Mouse (Mus musculus): ENCODE measurements around the gene Sap30.
"Not testable (repeated sequence)": the region's sequence is repeated elsewhere in the genome, so short reads cannot be mapped to it uniquely, and the experiment has no call there.

Sap30 gene

DNA sequence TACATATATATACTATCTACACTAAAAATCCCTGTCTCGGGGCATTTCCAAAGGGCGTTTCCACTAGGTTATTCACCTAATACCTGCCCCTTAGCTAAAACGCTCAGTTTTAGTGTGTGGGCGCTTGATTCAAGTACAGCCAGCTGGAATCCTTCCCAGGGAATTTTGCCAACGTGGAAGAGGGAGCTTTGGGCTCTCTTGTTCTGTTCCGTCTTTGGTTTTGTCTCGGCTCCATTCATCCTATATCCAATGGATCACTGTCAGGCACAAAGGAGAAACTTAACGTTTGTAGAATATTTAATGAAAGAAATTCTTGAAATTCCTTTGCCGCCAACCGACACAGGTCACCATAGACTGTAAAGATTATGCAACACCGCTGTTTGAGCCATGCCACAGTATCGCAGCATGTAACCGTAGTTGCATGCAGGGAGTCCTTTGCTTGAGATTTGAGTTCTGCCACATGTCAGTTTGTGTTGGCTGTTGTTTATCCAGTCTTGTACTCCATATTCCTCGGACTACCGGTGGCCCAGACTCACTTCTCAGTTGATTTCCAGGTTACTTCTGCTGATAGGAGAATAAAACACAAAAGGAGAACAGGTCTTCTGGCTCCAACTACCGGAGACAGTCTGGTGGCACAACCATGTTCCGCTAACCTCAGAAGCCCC is 11.3 kb upstream of the Sap30 start:
- peak; percentile 21 for DNase-seq (ENCODE audit: low read depth, low spot score)

DNA sequence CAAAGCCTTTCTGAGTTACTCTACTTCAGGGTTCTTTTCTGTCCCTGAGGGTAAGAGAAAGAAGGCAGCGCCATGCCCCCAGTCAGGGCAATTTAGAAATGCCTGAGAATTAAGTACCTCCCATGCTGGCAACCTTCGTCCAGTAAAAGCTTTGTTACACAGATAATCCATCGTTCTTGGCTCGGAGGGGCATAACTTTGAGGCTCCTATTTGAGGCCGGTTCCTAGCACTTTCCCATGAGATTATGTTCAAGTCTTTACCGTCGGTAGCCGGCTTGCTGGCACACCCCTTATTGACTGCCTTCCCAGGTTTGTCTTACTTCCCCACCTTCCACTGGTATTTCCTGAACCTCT is 10.8 kb upstream of the Sap30 start:
- no peak for DNase-seq (ENCODE audit: low read depth, low spot score)

DNA sequence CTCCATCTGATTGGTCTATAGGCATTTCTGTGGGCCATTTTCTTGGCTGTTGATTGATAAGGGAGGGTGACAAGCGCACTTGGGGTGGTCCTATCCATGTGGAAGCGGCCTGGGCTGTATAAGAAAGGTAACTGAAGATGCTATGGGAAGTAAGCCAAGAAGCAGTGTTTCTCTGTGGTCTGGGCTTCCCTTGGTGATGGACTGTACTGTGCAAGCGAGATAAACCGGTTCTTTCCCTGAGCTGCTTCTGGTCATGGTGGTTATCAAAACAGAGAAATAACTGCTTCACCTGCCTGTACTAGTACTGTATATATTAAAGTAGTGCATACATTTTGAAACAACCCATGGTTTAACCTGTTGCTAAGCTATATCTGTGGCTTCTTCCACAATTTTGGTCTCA is 4.2 kb upstream of the Sap30 start:
- no peak for DNase-seq (ENCODE audit: low read depth, low spot score)

- no peak for DNase-seq (ENCODE audit: low read depth, low spot score)
Measured at GRCm38 (mm10) chr8:57489896-57490295, 2.2 kb upstream of the Sap30 start.

- DNase-seq (ENCODE audit: low read depth, low spot score) = no peak
Measured at GRCm38 (mm10) chr8:57489366-57489765, 1.7 kb upstream of the Sap30 start.

DNA sequence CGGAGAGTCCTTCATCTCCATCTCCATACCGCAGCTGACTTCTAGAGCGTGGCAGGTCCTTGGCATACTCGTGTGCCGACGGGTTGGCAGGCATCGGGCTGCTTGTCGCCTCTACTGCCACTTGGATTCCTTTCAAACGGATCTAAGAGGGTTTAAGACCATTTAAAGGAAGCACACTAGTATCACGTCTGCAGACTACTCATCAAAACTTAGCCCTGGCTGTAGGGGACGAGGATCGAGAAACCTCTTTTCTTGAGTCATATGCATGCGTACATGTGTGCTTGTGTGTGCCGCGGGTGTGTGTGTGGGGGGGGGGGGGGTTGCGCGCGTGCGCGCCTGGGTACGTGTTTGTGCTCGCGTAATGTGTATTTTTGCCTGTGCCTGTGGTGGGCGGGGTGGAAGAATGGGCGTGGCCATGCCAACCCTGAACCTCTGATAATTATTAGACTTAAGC is 679 bp upstream of the Sap30 start:
- peak; percentile 28 for DNase-seq (ENCODE audit: low read depth, low spot score)

GRCm38 (mm10) chr8:57486491-57487440 is 894 bp downstream of the Sap30 start:
- peak; percentile 13 for DNase-seq (ENCODE audit: low read depth, low spot score)

DNA sequence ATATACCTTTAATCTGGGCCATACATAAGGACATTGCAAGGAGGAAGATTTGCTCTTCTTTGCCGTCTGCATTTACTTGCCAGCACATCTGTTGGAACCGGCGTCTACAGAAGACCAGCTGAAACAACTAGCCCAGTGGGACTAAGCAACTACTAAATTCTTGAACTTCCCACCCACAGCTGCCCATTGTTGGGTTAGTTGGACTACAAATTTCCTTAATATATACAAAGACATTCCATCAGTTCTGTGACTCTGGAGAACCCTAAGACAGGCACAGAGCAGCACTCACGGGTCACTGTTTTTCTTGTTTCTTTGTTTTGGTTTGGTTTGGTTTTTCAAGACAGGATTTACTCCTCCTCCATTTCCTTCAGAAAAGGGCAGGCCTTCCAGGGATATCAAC is 7.1 kb downstream of the Sap30 start:
- no peak for DNase-seq (ENCODE audit: low read depth, low spot score)

GRCm38 (mm10) chr8:57479700-57480099 is 8.0 kb downstream of the Sap30 start:
- no peak for DNase-seq (ENCODE audit: low read depth, low spot score)

DNA sequence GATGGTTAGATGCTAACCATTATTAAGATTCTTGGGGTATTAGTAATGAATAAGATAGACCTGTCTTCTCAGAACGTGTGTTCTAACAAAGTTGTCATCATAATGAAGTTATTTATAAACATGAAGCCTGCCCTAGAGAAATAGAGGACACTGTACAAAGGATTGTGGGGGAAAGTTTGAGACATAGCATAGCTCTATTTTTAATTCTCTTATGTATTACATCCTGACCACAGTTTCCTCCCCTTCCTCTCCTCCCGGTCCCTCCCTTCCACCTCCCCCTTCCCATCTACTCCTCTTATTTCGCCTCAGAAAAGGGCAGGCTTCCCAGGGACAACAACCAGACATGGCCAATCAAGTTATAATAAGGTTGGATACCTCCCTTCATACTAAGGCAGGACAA is 9.3 kb downstream of the Sap30 start:
- no peak for DNase-seq (ENCODE audit: low read depth, low spot score)

- DNase-seq (ENCODE audit: low read depth, low spot score) = no peak
Measured at GRCm38 (mm10) chr8:57473751-57474150, 13.9 kb downstream of the Sap30 start.

DNA sequence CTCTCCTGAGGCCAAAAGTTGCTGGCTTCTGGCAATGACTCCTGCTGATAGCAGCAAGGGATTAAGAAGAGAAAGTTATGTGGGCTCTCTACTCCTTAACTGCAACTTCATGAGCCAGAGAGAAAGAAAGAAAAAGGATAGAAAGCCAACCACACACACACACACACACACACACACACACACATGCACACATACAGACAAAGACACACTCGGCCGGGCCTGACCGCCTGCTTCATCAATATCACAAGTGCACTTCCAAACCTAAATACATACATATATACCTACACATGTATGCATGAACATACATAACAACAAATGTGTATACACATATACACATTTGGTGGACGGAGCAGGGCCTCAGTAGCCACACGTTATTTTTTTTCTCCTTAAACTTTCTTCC is 16.8 kb downstream of the Sap30 start:
- DNase-seq (ENCODE audit: low read depth, low spot score) = no peak

DNA sequence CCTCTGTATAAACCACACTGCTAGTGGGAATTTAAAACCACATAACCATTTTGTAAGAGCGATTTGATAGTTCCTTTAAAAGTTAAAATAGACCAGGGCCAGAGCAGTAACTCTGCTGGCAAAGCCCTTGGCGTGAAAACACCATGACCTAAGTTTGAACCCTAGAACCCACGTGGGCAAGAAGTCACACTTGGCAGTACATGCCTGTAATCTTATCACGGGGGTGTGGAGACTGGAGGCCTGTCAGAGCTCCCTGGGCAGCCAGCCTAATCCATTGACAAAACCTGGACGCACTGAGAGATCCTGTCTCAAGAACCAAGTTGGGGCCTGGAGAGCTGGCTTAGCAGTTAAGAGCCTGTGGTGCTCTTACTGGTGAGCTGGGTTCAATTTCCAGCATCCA is 19.0 kb downstream of the Sap30 start:
- no peak for DNase-seq (ENCODE audit: low read depth, low spot score)

- no peak for DNase-seq (ENCODE audit: low read depth, low spot score)
Measured at GRCm38 (mm10) chr8:57463757-57464156, 23.9 kb downstream of the Sap30 start.

DNA sequence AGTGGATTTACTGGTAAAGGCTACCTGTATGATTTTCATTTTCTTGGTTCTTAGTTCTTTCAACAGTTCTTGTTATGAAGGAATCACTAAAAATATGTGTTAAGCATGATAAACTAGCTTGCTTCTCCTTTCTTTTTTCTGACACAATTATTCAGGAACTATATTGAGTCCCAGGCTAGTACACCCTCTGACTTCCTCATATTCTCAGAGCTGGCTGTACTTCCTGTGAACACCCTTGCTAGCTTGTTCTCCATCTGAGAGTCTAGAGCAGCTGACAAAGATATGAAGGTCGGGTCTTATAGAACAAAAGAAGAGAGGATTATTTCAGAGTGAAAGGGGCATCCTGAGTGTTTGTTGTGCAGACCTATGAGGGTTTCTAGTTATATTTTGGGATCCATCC is 24.8 kb downstream of the Sap30 start:
- DNase-seq (ENCODE audit: low read depth, low spot score) = no peak

DNA sequence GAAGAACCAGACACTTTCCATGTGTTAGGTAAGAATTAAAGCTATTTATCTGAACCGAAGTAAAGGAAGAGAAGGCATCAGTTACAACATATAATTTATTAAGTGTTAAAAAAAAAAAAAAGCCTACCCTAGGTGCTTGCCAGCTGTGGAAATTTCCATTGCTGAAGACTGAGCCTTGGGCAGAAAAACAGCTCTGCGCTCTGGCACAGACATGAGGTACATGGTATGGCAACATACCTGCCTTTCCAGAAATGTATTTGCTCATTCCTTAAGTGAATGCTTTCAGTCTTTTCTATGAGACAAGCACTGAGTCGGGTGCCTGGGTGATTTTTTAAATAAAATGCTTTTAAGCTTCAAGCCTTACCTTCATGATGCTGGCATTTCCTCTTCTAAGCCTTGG is 29.7 kb downstream of the Sap30 start:
- DNase-seq (ENCODE audit: low read depth, low spot score) = no peak

- DNase-seq (ENCODE audit: low read depth, low spot score) = no peak
Measured at GRCm38 (mm10) chr8:57457152-57457551, 30.5 kb downstream of the Sap30 start.

- no peak for DNase-seq (ENCODE audit: low read depth, low spot score)
Measured at GRCm38 (mm10) chr8:57455765-57456164, 31.9 kb downstream of the Sap30 start, which contains the start of gene Scrg1. Gene Scrg1, plus strand, starts transcription at chr8:57455923.

DNA sequence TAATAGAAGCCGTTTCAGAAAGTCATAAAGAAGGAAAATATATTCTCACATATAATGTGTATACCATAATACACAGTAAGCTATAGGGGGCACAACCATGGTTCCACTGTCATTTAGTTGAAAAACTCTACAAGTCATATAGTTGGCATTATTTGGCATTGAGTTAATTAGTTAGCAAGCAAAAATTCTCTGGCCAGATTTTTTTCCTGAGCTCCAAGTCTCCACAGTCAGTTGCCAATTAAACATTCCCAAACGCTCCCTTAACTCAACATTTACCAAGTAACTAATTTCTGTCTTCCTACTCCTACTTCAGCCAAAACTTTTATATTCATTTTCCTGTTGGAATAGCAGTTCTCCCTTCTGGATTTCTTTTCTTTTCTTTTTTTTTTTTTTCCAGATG is 34.3 kb downstream of the Sap30 start:
- no peak for DNase-seq (ENCODE audit: low read depth, low spot score)

GRCm38 (mm10) chr8:57451896-57452295 is 35.8 kb downstream of the Sap30 start:
- no peak for DNase-seq (ENCODE audit: low read depth, low spot score)

- no peak for DNase-seq (ENCODE audit: low read depth, low spot score)
Measured at GRCm38 (mm10) chr8:57450726-57451125, 36.9 kb downstream of the Sap30 start.

GRCm38 (mm10) chr8:57445901-57446300 is 41.8 kb downstream of the Sap30 start:
- DNase-seq (ENCODE audit: low read depth, low spot score) = not testable (repeated sequence)

GRCm38 (mm10) chr8:57443289-57443688 is 44.4 kb downstream of the Sap30 start:
- no peak for DNase-seq (ENCODE audit: low read depth, low spot score)

All from telencephalon, adult 2 months (tissue).